Mouse (Mus musculus) midbrain, postnatal 0 days (tissue): Measurements from ENCODE around the gene Ikzf3. TPM values are rescaled to one million over a fixed set of nuclear protein-coding genes. Genes with fewer than 3 reads are reported as not detected.
A peak's percentile ranks its signal among the peaks of the same experiment; 100 is the strongest.

Experiments
- ATAC-seq: fragments of 200-750 bp; cut with Nextera tagmentation; 2 replicates; pipeline ENCODE4 v1.8.0; 2017; ENCODE audit warnings: moderate number of reproducible peaks, mild to moderate bottlenecking, moderate TSS enrichment, moderate library complexity; ENCODE audit not compliant: low FRiP score
- DNase-seq: peaks from one replicate; pipeline ENCODE4 v3.0.0-alpha.2; 2015; ENCODE audit warnings: low spot score
- H3K27ac ChIP-seq: fragments of 300-500 bp; sonication (generic); 2 replicates; pipeline ENCODE4 v1.5.1; 2014; ENCODE audit warnings: low read depth, mild to moderate bottlenecking, low read length, mixed read lengths
- H3K27me3 ChIP-seq: fragments of 300-500 bp; sonication (generic); 2 replicates; pipeline ENCODE4 v1.6.1; 2014; ENCODE audit warnings: low read length, control low read depth, mixed read lengths; ENCODE audit not compliant: insufficient read depth
- H3K36me3 ChIP-seq: fragments of 300-500 bp; sonication (generic); 2 replicates; pipeline ENCODE4 v1.6.1; 2014; ENCODE audit warnings: low read length, control low read depth, mixed read lengths; ENCODE audit not compliant: insufficient read depth
- H3K4me1 ChIP-seq: fragments of 300-500 bp; sonication (generic); 2 replicates; pipeline ENCODE4 v1.6.1; 2014; ENCODE audit warnings: mild to moderate bottlenecking, control low read depth, antibody characterized with exemption, low read length, mixed read lengths; ENCODE audit not compliant: insufficient read depth
- H3K4me2 ChIP-seq: fragments of 300-500 bp; sonication (generic); 2 replicates; pipeline ENCODE4 v1.6.1; 2014; ENCODE audit warnings: low read depth, mild to moderate bottlenecking, low read length, mixed read lengths; ENCODE audit not compliant: poor library complexity, severe bottlenecking
- H3K4me3 ChIP-seq: fragments of 300-500 bp; sonication (generic); 2 replicates; pipeline ENCODE4 v1.5.1; 2014; ENCODE audit warnings: low read depth, mild to moderate bottlenecking, low read length, moderate library complexity
- H3K9ac ChIP-seq: fragments of 300-500 bp; sonication (generic); replicated peaks from 2 replicates; pipeline ENCODE4 v1.6.1; 2014; ENCODE audit warnings: mild to moderate bottlenecking, low read length, moderate library complexity, mixed read lengths; ENCODE audit not compliant: poor library complexity, severe bottlenecking
- H3K9me3 ChIP-seq: fragments of 300-500 bp; sonication (generic); 2 replicates; pipeline ENCODE4 v1.6.1; 2016; ENCODE audit warnings: low read length, control low read depth
- CTCF ChIP-seq: IDR thresholded peaks from 2 replicates; pipeline ENCODE4 v1.5.1; 2016; ENCODE audit warnings: antibody characterized with exemption, mild to moderate bottlenecking
- WGBS: fragments of 180-500 bp; shearing (Covaris S2); extraction: QIAGEN DNeasy Blood & Tissue Kit; methylation state at CpG from one replicate; pipeline ENCODE4 v1.1.7; 2014; 5-methylcytosine and 5-hydroxymethylcytosine counted together
- polyA plus RNA-seq: library from polyadenylated mRNA; unstranded; fragments of >200 nt; fragmentation: Nextera tagmentation; extraction: Ambion mirVana; gene quantifications from 2 replicates; pipeline ENCODE4 v1.2.1, GENCODE M21; 2015
- total RNA-seq: library from RNA; depleted of rRNA; stranded (reverse); fragments of >200 nt; gene quantifications from 2 replicates; pipeline ENCODE4 v1.2.3, GENCODE M21; 2014

Ikzf3 gene
- total and polyA plus RNA-seq, 2 experiments from 2014 or later, result 0.05 to 0.16 TPM

DNA sequence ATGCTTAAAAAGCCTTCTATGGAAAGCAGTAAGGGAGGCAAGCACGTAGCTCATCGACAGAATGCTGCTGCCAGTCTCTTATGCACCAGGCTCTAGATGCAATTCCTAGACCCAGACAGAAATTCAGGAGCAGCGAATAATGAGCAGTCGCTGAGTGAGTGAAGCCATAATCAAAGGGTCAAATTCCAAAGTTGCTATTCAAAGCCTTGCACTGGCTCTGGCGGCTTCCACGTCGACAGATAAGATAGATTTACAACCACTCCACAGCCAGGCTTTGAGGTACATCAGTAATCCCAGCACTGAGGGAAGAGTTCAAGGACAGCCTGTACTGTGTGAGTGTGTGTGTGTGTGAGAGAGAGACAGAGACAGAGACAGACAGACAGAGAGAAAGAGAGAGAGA lies 15.1 kb upstream of the Ikzf3 start:
- H3K4me2 ChIP-seq, result no peak overlapping the region
- no peaks in the 10 kb centered on the region for H3K27me3 ChIP-seq
- WGBS, result 37% methylated on average over 7 of the region's 7 CpGs
- H3K4me1 ChIP-seq, result no peaks in the 10 kb centered on the region
- TF ChIP-seq CTCF, result no peak
- DNase-seq (no peak), ATAC-seq (no peak)
- no peak overlapping the region for H3K9ac ChIP-seq
- no peaks in the 10 kb centered on the region for H3K9me3 ChIP-seq
- no peak overlapping the region for H3K4me3 ChIP-seq
- H3K36me3 ChIP-seq, result no peaks in the 10 kb centered on the region
- no peak overlapping the region for H3K27ac ChIP-seq

DNA sequence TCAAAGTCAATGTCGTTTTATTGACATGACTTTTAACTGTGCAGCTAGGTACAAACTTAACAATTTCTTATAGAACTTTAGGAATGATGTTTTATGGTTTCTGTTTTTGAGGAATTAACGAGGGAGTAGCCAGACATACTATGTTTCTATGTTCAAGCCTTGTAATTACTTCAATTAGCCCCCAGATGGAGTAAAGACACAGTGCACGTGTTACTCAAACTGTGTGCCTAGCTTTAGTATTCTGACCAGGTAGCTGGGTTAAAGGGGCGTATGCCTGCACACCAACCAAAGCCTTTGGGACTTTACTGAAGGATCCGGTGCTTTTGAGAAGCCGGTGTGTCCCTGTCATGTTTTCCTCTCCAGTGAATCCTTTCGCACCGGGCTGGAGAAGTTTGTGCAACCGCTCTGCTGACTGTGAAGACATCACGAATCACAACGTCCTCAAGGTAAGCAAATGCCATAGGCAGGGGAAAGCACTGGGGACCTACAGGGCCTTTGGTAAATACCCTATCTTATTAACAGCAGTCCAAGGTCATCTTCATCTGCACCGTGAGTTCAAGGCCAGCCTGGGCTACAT lies 9.4 kb upstream of the Ikzf3 start:
- H3K36me3 ChIP-seq, result no peaks in the 10 kb centered on the region
- peak; percentile 26 for DNase-seq
- H3K27me3 ChIP-seq, result peaks cover 1% of the 10 kb centered on the region; the same call in 1 of the 2 replicates
- no peak overlapping the region for H3K27ac ChIP-seq
- H3K9ac ChIP-seq, result no peak overlapping the region
- WGBS, result 64% methylated on average over 12 of the region's 12 CpGs
- no peaks in the 10 kb centered on the region; the same call in 1 of the 2 replicates for H3K4me1 ChIP-seq
- no peak overlapping the region for H3K4me3 ChIP-seq
- peak; percentile 61 for TF ChIP-seq CTCF
- H3K9me3 ChIP-seq, result no peaks in the 10 kb centered on the region
- no peak for ATAC-seq
- H3K4me2 ChIP-seq, result no peak overlapping the region

DNA sequence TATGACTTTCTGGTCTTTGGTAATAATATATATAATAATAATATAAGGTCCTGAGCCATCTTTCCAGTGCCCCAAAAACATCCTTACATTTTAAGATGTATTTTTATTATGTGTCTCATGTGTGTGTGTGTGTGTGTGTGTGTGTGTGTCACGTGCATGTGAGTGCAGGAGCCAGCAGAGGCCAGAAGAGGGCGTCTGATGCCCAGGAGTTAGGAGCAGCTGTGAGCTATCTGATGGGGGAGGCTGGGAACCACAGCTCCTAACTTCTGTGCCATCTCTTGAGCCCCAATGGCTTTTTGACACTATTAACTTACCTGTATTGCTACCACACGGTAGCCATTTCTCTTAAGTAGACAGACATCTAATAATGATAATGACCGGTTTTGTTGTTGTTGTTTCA lies 8.1 kb upstream of the Ikzf3 start:
- ATAC-seq (no peak), DNase-seq (no peak)
- Histone ChIP-seq H3K9ac (no peak overlapping the region), H3K36me3 (no peaks in the 10 kb centered on the region), H3K4me3 (no peak overlapping the region), H3K27me3 (peaks cover 13% of the 10 kb centered on the region), H3K4me2 (no peak overlapping the region), H3K27ac (no peak overlapping the region), H3K4me1 (no peaks in the 10 kb centered on the region; the same call in 1 of the 2 replicates), H3K9me3 (no peaks in the 10 kb centered on the region)
- no peak for TF ChIP-seq CTCF
- 92% methylated on average over 4 of the region's 4 CpGs for WGBS

DNA sequence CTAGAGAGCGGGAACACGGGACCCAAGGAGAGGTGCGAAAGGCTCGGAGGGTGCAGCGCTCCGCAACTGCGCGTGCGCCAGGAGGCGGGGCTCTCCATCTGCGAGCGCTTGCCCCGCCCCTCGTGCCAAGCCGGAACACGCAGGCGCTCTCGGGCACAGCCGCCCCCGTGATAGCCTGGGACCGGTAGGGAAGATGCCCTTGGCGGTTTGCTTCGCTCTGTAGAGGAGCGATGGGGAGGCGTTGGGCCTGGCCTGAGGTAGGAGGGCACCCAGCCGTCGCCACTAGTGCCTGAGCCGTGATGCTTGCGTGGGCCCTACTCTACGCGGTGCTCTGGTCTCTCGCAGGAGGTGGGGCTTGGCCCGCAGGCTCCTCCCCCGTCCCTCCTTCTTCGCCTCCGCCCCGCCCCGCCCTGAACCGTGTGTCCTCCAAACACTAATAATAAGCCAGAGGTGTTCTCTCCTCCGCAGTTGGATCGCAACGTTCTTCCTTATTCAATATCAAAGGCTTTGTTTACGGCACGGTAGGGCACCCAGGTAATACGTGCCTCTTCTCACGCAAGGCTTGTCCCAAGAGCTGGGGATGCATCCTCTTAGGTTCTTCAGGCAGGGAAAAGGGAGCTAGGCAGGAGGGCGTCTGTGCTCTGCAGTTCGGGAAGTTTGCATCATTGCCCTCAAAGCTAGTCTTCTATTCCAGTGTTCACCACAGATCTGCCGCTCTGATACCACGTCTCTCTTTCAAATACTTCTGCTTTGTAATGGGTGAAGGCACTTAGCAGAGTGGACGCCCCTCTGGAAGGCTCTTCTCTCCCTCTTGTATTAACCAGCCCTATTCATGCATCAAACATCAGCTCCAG lies 5.4 kb upstream of the Ikzf3 start, which contains the start of gene Zpbp2:
Zpbp2 (plus strand) TSS at position 123 of the 854 bp plus-strand sequence.
- no peaks in the 10 kb centered on the region for H3K36me3 ChIP-seq
- peak within 1 kb of the TSS; percentile 61 for H3K4me3 ChIP-seq
- peak within 1 kb of the TSS; percentile 74 for H3K9ac ChIP-seq
- DNase-seq (peak; percentile 93), ATAC-seq (peak; percentile 96)
- H3K4me2 ChIP-seq, result peak within 1 kb of the TSS; percentile 82
- under 1% methylated on average over 46 of the region's 51 CpGs for WGBS
- peaks cover 29% of the 10 kb centered on the region for H3K27me3 ChIP-seq
- H3K9me3 ChIP-seq, result no peaks in the 10 kb centered on the region
- no peaks in the 10 kb centered on the region; the same call in 1 of the 2 replicates for H3K4me1 ChIP-seq
- peak within 1 kb of the TSS; percentile 81 for H3K27ac ChIP-seq
- no peak for TF ChIP-seq CTCF

DNA sequence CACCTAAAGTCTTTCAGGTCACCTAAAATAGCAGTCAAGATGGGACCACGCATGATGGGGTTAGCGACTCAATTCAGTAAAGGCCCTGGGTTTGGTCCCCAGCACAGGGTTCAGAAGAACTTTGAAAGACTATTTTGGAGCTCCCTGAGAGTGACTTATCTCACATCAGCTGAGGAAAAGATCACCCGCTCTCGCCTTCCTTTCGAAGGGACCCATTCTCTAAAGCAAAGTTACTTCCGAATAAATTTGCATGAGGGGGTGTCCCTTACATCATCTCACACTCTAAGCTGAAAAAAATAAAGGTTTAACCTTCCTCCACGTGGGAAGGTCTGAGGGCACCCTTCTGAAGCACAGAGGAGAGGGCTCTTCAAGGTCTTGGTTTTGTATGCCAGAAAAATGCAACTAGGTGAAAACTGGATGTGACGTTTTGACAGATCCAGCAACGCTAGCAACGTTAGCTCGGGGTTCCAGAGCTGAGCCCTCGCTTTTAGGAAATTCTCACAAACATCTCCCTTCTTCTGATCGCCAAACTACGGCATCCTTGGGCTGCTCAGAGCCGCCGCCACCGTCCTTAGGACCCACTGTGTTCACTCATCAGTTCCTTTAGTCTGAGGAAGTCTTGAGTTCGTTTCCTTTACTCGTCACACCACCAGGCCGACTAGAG lies 4.6 kb upstream of the Ikzf3 start:
- ATAC-seq (no peak), DNase-seq (no peak)
- WGBS, result 20% methylated on average over 20 of the region's 20 CpGs
- Histone ChIP-seq H3K4me1 (no peaks in the 10 kb centered on the region; the same call in 1 of the 2 replicates), H3K4me3 (peak overlapping the region; percentile 61), H3K4me2 (peak overlapping the region; percentile 82), H3K36me3 (no peaks in the 10 kb centered on the region), H3K9ac (peak overlapping the region; percentile 74), H3K27ac (no peak overlapping the region), H3K27me3 (peaks cover 36% of the 10 kb centered on the region), H3K9me3 (no peaks in the 10 kb centered on the region)
- TF ChIP-seq CTCF, result no peak
